Mouse (Mus musculus) liver, adult 2 months (tissue): ENCODE measurements around the gene Aff3. TPM values are rescaled to one million over a fixed set of nuclear protein-coding genes. Genes with fewer than 3 reads are reported as not detected.

Source experiments
- DNase-seq: peaks from one replicate; pipeline ENCODE4 v3.0.0-alpha.2; 2011; ENCODE audit warnings: low read depth, low spot score; ENCODE audit errors: extremely low read depth
- H3K27ac ChIP-seq: fragments of 200-500 bp; replicated peaks from 2 replicates; pipeline ENCODE4 v1.5.1; 2012; ENCODE audit warnings: low read depth, mild to moderate bottlenecking, control low read depth, inconsistent platforms, low read length; ENCODE audit not compliant: insufficient read depth
- H3K27me3 ChIP-seq: fragments of 200-500 bp; 2 replicates; pipeline ENCODE4 v1.6.1; 2012; ENCODE audit warnings: mild to moderate bottlenecking, moderate library complexity, low read length, inconsistent platforms; ENCODE audit not compliant: control insufficient read depth, insufficient read depth
- H3K36me3 ChIP-seq: fragments of 200-500 bp; 2 replicates; pipeline ENCODE4 v1.6.1; 2012; ENCODE audit warnings: low read length, inconsistent platforms; ENCODE audit not compliant: control insufficient read depth, insufficient read depth
- H3K4me1 ChIP-seq: fragments of 200-500 bp; 2 replicates; pipeline ENCODE4 v1.6.1; 2011; ENCODE audit warnings: low read length; ENCODE audit not compliant: control insufficient read depth, insufficient read depth
- H3K4me3 ChIP-seq: fragments of 200-500 bp; 2 replicates; pipeline ENCODE4 v1.5.1; 2011; ENCODE audit warnings: low read depth, mild to moderate bottlenecking, control low read depth, low read length, moderate library complexity; ENCODE audit not compliant: insufficient read depth
- H3K79me2 ChIP-seq: fragments of 200-500 bp; 2 replicates; pipeline ENCODE4 v1.6.1; 2012; ENCODE audit warnings: inconsistent platforms, mild to moderate bottlenecking, low read length, moderate library complexity; ENCODE audit not compliant: control insufficient read depth, insufficient read depth
- H3K9ac ChIP-seq: fragments of 200-500 bp; 2 replicates; pipeline ENCODE4 v1.6.1; 2012; ENCODE audit warnings: low read depth, mild to moderate bottlenecking, control low read depth, inconsistent platforms, low read length
- CTCF ChIP-seq: fragments of 200-500 bp; IDR thresholded peaks from 2 replicates; pipeline ENCODE4 v1.5.1; 2011; ENCODE audit warnings: low read depth, low read length, control low read depth
- POLR2A ChIP-seq: fragments of 200-500 bp; IDR thresholded peaks from 2 replicates; pipeline ENCODE4 v1.6.1; 2011; ENCODE audit warnings: low read length, control low read depth; ENCODE audit not compliant: insufficient read depth; ENCODE audit errors: extremely low read depth
- WGBS: fragments of 180-500 bp; shearing (Covaris S2); methylation state at CpG from one replicate; pipeline ENCODE4 v1.1.7; 2018; 5-methylcytosine and 5-hydroxymethylcytosine counted together
- polyA plus RNA-seq: library from polyadenylated mRNA; depleted of rRNA; stranded (reverse); fragments of >200 nt; gene quantifications from 2 replicates; pipeline ENCODE4 v1.2.3, GENCODE M21; 2012
- total RNA-seq: library from RNA; depleted of rRNA; stranded (reverse); fragments of >200 nt; gene quantifications from 2 replicates; pipeline ENCODE4 v1.2.3, GENCODE M21; 2014

The Aff3 gene
- total and polyA plus RNA-seq, 2 experiments: 0.18 to 0.28 TPM

DNA sequence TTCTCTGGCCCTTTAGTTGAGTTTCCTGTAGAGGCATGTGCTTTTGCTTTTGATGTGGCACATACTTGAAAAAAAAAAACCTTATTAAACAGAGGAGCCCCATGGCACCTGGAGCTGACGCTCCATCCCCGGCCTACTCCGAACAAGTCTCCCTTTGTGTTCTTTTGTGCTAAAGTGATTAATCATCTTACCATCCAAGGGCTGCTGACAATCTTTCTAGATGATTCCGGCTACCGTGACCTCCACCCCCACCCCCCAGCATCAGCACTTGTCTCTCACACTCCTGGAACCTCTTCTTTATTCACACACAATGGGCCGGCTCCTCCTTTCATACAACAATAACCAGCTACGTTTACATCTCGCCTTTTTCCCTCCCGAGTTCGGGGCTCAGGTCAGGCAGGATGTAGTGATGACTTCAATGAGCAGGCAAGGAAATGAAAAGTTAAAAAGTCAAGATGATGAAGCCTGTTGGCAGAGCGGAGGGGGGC is 269.5 kb downstream of the Aff3 start:
- no peaks in the 10 kb centered on the region for H3K79me2 ChIP-seq
- no peak overlapping the region for H3K4me3 ChIP-seq
- H3K36me3 ChIP-seq: no peaks in the 10 kb centered on the region
- TF ChIP-seq CTCF (no peak), POLR2A (no peak)
- H3K9ac ChIP-seq: no peak overlapping the region
- H3K27ac ChIP-seq: no peak overlapping the region
- 82% methylated on average over 11 of the region's 11 CpGs for WGBS
- no peaks in the 10 kb centered on the region for H3K27me3 ChIP-seq
- no peaks in the 10 kb centered on the region for H3K4me1 ChIP-seq
- DNase-seq: no peak

DNA sequence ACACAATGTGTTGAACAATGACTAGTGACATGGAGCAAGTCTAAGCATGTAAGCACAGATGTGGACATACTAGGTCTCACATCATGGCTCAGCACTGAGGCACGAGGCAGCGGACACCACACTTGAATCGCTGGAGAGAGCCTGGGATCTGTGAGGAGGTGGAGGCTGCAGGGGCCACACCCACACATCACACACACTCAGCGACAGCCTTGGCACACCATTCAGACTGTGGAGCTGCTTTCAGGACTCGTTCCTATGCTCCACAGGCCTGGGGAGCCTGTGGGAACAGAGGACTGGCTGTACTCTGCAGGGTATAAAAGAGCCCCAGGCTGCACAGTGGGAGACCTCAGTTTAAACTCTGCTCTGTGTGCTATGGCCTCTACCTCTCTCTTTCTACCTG is 270.3 kb downstream of the Aff3 start:
- H3K4me3 ChIP-seq: no peak overlapping the region
- no peak for DNase-seq
- H3K79me2 ChIP-seq: no peaks in the 10 kb centered on the region
- H3K27ac ChIP-seq: no peak overlapping the region
- TF ChIP-seq POLR2A (no peak), CTCF (no peak)
- 69% methylated on average over 5 of the region's 5 CpGs for WGBS
- H3K36me3 ChIP-seq: no peaks in the 10 kb centered on the region
- no peaks in the 10 kb centered on the region for H3K4me1 ChIP-seq
- no peaks in the 10 kb centered on the region for H3K27me3 ChIP-seq
- H3K9ac ChIP-seq: no peak overlapping the region

DNA sequence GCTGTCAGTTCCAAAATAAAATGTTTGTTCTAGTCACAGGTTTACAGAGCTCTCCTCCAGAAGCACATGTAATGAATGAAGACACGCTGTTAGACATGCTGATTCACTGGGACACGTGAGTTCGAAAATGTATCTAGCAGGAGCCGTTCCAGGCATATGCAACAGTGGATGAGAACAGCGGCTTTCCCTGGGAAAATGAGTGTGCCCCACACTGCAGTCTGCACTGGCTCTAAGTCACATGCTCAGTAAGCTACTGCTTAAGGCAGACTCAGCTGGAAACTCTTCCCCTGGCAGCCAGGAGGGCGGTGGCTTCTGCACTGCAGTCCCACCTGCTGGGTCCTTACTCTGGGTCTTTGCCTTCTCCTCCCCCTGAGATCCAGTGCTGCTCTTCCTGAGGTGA is 271.2 kb downstream of the Aff3 start:
- no peak overlapping the region for H3K9ac ChIP-seq
- no peak for DNase-seq
- no peak overlapping the region for H3K27ac ChIP-seq
- no peaks in the 10 kb centered on the region for H3K36me3 ChIP-seq
- H3K79me2 ChIP-seq: no peaks in the 10 kb centered on the region
- no peaks in the 10 kb centered on the region for H3K27me3 ChIP-seq
- WGBS: 68% methylated on average over 6 of the region's 6 CpGs
- H3K4me3 ChIP-seq: no peak overlapping the region
- H3K4me1 ChIP-seq: no peaks in the 10 kb centered on the region
- TF ChIP-seq CTCF (no peak), POLR2A (no peak)

DNA sequence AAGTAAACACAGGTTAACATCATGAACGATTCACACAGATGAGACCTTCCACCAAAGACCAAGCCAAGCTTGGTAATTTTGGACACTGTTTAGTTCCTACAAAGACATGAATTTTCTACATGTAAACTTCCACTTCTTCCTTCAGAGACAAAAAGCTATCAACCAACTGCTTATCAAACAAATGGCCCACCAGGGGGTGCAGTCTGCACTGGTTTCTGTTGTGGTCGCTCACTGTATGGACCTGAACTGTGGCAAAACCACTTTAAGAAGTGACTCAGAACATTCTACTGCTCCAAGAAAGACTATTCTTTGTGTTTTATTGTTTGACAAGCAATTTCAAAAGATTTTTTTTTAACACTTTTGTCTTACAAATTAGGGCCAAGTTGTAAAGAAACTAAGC is 271.8 kb downstream of the Aff3 start:
- no peak overlapping the region for H3K9ac ChIP-seq
- no peaks in the 10 kb centered on the region for H3K36me3 ChIP-seq
- no peaks in the 10 kb centered on the region for H3K4me1 ChIP-seq
- DNase-seq: peak; percentile 31
- TF ChIP-seq CTCF: peak; percentile 45
- no peak for TF ChIP-seq POLR2A
- H3K79me2 ChIP-seq: no peaks in the 10 kb centered on the region
- WGBS: 51% methylated on average over 2 of the region's 2 CpGs
- no peak overlapping the region for H3K27ac ChIP-seq
- no peaks in the 10 kb centered on the region for H3K27me3 ChIP-seq
- H3K4me3 ChIP-seq: no peak overlapping the region

DNA sequence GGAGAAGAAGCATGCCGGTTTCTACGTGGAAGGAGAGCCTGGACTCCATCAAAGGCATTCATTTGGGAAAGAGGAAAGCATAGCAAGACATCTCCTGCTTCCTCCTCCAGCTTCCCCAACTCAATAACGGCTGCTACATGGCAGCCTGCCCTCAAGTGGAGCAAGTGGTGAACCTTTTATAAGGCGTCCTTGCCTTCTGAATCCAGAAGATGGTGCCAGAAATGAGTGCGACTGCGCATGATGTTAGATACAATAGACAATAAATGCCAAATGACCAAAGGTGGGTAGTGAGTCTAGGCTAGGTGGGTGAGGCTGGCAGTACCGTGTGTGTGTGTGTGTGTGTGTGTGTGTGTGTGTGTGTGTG is 273.9 kb downstream of the Aff3 start:
- WGBS: 77% methylated on average over 7 of the region's 7 CpGs
- TF ChIP-seq CTCF (no peak), POLR2A (no peak)
- no peak for DNase-seq
- H3K9ac ChIP-seq: no peak overlapping the region
- H3K4me1 ChIP-seq: no peaks in the 10 kb centered on the region
- no peaks in the 10 kb centered on the region for H3K27me3 ChIP-seq
- no peaks in the 10 kb centered on the region for H3K36me3 ChIP-seq
- no peak overlapping the region for H3K27ac ChIP-seq
- H3K4me3 ChIP-seq: no peak overlapping the region
- H3K79me2 ChIP-seq: no peaks in the 10 kb centered on the region

DNA sequence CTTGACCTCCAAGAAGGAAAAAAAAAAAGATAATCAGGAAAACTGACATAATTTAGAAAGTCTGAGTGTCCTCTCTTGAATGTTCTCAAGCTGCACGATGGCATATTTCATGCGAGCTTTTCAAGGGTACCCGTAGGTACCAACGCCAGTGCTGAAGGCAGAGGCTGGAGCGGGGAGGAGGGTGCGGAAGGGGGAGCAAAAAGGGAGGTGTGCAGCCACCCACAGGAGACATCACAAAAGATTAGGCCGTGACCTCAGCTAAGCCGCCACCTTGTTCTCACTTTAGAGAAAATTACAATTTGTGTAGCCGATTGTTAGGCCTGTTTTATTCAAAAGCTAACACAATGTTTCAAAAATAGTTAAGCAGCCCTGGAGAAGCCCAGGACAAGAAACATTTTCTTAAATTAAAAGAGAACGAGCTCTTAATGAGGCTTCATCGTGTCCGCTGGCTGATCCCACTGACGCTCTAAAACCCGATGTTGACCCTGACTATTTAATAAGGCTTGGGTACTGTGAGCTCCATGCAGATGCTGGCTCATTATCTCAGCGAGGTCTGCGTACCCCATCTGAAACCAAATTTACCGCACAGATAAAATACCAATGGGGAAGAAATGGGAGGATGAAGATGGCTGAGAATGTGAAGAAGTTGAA is 274.4 kb downstream of the Aff3 start:
- Histone ChIP-seq H3K4me3 (no peak overlapping the region), H3K36me3 (no peaks in the 10 kb centered on the region), H3K4me1 (no peaks in the 10 kb centered on the region), H3K79me2 (no peaks in the 10 kb centered on the region), H3K27me3 (no peaks in the 10 kb centered on the region), H3K9ac (no peak overlapping the region), H3K27ac (no peak overlapping the region)
- 90% methylated on average over 17 of the region's 17 CpGs for WGBS
- peak; percentile 8 for DNase-seq
- no peak for TF ChIP-seq POLR2A
- no peak for TF ChIP-seq CTCF
